Mouse (Mus musculus) forebrain, embryonic 14.5 days (tissue): ENCODE measurements around the gene Wars2. TPM values are rescaled to one million over a fixed set of nuclear protein-coding genes. Genes with fewer than 3 reads are reported as not detected.

ENCODE experiments used
- ATAC-seq: fragments of 200-750 bp; cut with Nextera tagmentation; 2 replicates; pipeline ENCODE4 v1.8.0; 2017; ENCODE audit warnings: mild to moderate bottlenecking, moderate library complexity
- DNase-seq: peaks from one replicate; pipeline ENCODE4 v3.0.0-alpha.2; 2015; ENCODE audit warnings: low spot score
- H3K27ac ChIP-seq: fragments of 300-500 bp; sonication (generic); 2 replicates; pipeline ENCODE4 v1.5.1; 2014; ENCODE audit warnings: low read depth, mild to moderate bottlenecking, control low read depth, low read length, moderate library complexity
- H3K27me3 ChIP-seq: fragments of 300-500 bp; sonication (generic); replicated peaks from 2 replicates; pipeline ENCODE4 v1.6.1; 2014; ENCODE audit warnings: low read length, control low read depth, mixed read lengths; ENCODE audit not compliant: control insufficient read depth, insufficient read depth
- H3K36me3 ChIP-seq: fragments of 300-500 bp; sonication (generic); 2 replicates; pipeline ENCODE4 v1.6.1; 2014; ENCODE audit warnings: low read length, control low read depth; ENCODE audit not compliant: control insufficient read depth, insufficient read depth
- H3K4me1 ChIP-seq: fragments of 300-500 bp; sonication (generic); 2 replicates; pipeline ENCODE4 v1.6.1; 2014; ENCODE audit warnings: antibody characterized with exemption, low read length, control low read depth; ENCODE audit not compliant: control insufficient read depth, insufficient read depth
- H3K4me2 ChIP-seq: fragments of 300-500 bp; sonication (generic); 2 replicates; pipeline ENCODE4 v1.6.1; 2014; ENCODE audit warnings: mild to moderate bottlenecking, control low read depth, low read length
- H3K4me3 ChIP-seq: fragments of 300-500 bp; sonication (generic); 2 replicates; pipeline ENCODE4 v1.5.1; 2014; ENCODE audit warnings: low read depth, low read length, control low read depth
- H3K9ac ChIP-seq: fragments of 300-500 bp; sonication (generic); 2 replicates; pipeline ENCODE4 v1.6.1; 2014; ENCODE audit warnings: mild to moderate bottlenecking, low read length, control low read depth, moderate library complexity
- H3K9me3 ChIP-seq: fragments of 300-500 bp; sonication (generic); replicated peaks from 2 replicates; pipeline ENCODE4 v1.6.1; 2016; ENCODE audit warnings: low read length, control low read depth, mixed read lengths; ENCODE audit not compliant: control insufficient read depth
- WGBS: fragments of 180-500 bp; shearing (Covaris S2); extraction: QIAGEN DNeasy Blood & Tissue Kit; methylation state at CpG from one replicate; pipeline ENCODE4 v1.1.7; 2014; 5-methylcytosine and 5-hydroxymethylcytosine counted together
- polyA plus RNA-seq: library from polyadenylated mRNA; unstranded; fragments of >200 nt; fragmentation: Nextera tagmentation; extraction: Ambion mirVana; gene quantifications from 2 replicates; pipeline ENCODE4 v1.2.1, GENCODE M21; 2014

The Wars2 gene
- polyA plus RNA-seq, 1 experiment from 2014 or later = 4.9 TPM

GRCm38 (mm10) chr3:99263471-99263903 is 122.6 kb downstream of the Wars2 start:
- ATAC-seq (no peak), DNase-seq (no peak)
- no peaks in the 10 kb centered on the region for H3K36me3 ChIP-seq
- 9% methylated on average over 9 of the region's 9 CpGs for WGBS
- H3K9me3 ChIP-seq = no peaks in the 10 kb centered on the region; the same call in 1 of the 2 replicates
- H3K9ac ChIP-seq = no peak overlapping the region
- no peak overlapping the region for H3K27ac ChIP-seq
- H3K27me3 ChIP-seq = peaks cover 85% of the 10 kb centered on the region
- no peaks in the 10 kb centered on the region for H3K4me1 ChIP-seq
- no peak overlapping the region for H3K4me2 ChIP-seq
- H3K4me3 ChIP-seq = no peak overlapping the region

GRCm38 (mm10) chr3:99264695-99265094 is 123.8 kb downstream of the Wars2 start:
- 12% methylated on average over 7 of the region's 7 CpGs for WGBS
- ATAC-seq = no peak
- H3K4me2 ChIP-seq = no peak overlapping the region
- H3K4me3 ChIP-seq = no peak overlapping the region
- no peaks in the 10 kb centered on the region; the same call in 1 of the 2 replicates for H3K9me3 ChIP-seq
- H3K27ac ChIP-seq = no peak overlapping the region
- H3K9ac ChIP-seq = no peak overlapping the region
- no peaks in the 10 kb centered on the region for H3K4me1 ChIP-seq
- DNase-seq = no peak
- H3K27me3 ChIP-seq = peaks cover 72% of the 10 kb centered on the region
- H3K36me3 ChIP-seq = no peaks in the 10 kb centered on the region

GRCm38 (mm10) chr3:99266752-99267303 is 126.0 kb downstream of the Wars2 start:
- WGBS = 26% methylated on average over 10 of the region's 10 CpGs
- DNase-seq (no peak), ATAC-seq (no peak)
- Histone ChIP-seq H3K36me3 (no peaks in the 10 kb centered on the region), H3K27ac (no peak overlapping the region), H3K27me3 (peaks cover 55% of the 10 kb centered on the region), H3K4me2 (no peak overlapping the region), H3K4me1 (no peaks in the 10 kb centered on the region), H3K4me3 (no peak overlapping the region), H3K9me3 (no peaks in the 10 kb centered on the region; the same call in 1 of the 2 replicates), H3K9ac (no peak overlapping the region)

GRCm38 (mm10) chr3:99277973-99278580 is 137.2 kb downstream of the Wars2 start:
- ATAC-seq = peak; percentile 48; the same call in 1 of the 2 replicates
- no peak overlapping the region for H3K4me2 ChIP-seq
- H3K27ac ChIP-seq = no peak overlapping the region
- WGBS = 20% methylated on average over 12 of the region's 12 CpGs
- no peaks in the 10 kb centered on the region for H3K4me1 ChIP-seq
- no peak overlapping the region for H3K9ac ChIP-seq
- H3K9me3 ChIP-seq = no peaks in the 10 kb centered on the region
- no peak overlapping the region for H3K4me3 ChIP-seq
- DNase-seq = peak; percentile 25
- H3K27me3 ChIP-seq = 0 out of 2 replicates have a peak, but pooled peaks cover 3% of the 10 kb centered on the region
- no peaks in the 10 kb centered on the region for H3K36me3 ChIP-seq

GRCm38 (mm10) chr3:99279718-99280117 is 138.8 kb downstream of the Wars2 start:
- Histone ChIP-seq H3K4me1 (no peaks in the 10 kb centered on the region), H3K9ac (no peak overlapping the region), H3K4me2 (no peak overlapping the region), H3K27me3 (0 out of 2 replicates have a peak, but pooled peaks cover 3% of the 10 kb centered on the region), H3K27ac (no peak overlapping the region), H3K36me3 (no peaks in the 10 kb centered on the region), H3K9me3 (no peaks in the 10 kb centered on the region), H3K4me3 (no peak overlapping the region)
- no peak for ATAC-seq
- DNase-seq = no peak
- WGBS = 92% methylated on average over 3 of the region's 3 CpGs

GRCm38 (mm10) chr3:99281453-99281852 is 140.6 kb downstream of the Wars2 start:
- Histone ChIP-seq H3K27ac (no peak overlapping the region), H3K4me3 (no peak overlapping the region)
- no peak for DNase-seq

GRCm38 (mm10) chr3:99288302-99288701 is 147.4 kb downstream of the Wars2 start:
- Histone ChIP-seq H3K27me3 (no peaks in the 10 kb centered on the region), H3K4me2 (no peak overlapping the region), H3K4me1 (no peaks in the 10 kb centered on the region), H3K9me3 (no peaks in the 10 kb centered on the region), H3K36me3 (no peaks in the 10 kb centered on the region), H3K4me3 (no peak overlapping the region), H3K27ac (no peak overlapping the region), H3K9ac (no peak overlapping the region)
- 63% methylated on average over 2 of the region's 2 CpGs for WGBS
- ATAC-seq (no peak), DNase-seq (no peak)

More at GRCm38 (mm10) chr3:99281453-99281852, 140.6 kb downstream of the Wars2 start:
- Histone ChIP-seq H3K36me3 (no peaks in the 10 kb centered on the region), H3K9ac (no peak overlapping the region), H3K27me3 (0 out of 2 replicates have a peak, but pooled peaks cover 3% of the 10 kb centered on the region), H3K4me1 (no peaks in the 10 kb centered on the region), H3K4me2 (no peak overlapping the region), H3K9me3 (no peaks in the 10 kb centered on the region)
- 77% methylated on average over 4 of the region's 4 CpGs for WGBS
- no peak for ATAC-seq
